Mouse (Mus musculus) neural tube, embryonic 11.5 days (tissue): Measurements from ENCODE around the gene Tmem239. TPM values are rescaled to one million over a fixed set of nuclear protein-coding genes. Genes with fewer than 3 reads are reported as not detected.
"Not testable (repeated sequence)": the region's sequence is repeated elsewhere in the genome, so short reads cannot be mapped to it uniquely, and the experiment has no call there.

ENCODE experiments used
- ATAC-seq: fragments of 200-750 bp; cut with Nextera tagmentation; 2 replicates; pipeline ENCODE4 v1.8.0; 2017; ENCODE audit warnings: moderate number of reproducible peaks, mild to moderate bottlenecking, moderate TSS enrichment, moderate library complexity; ENCODE audit not compliant: insufficient read depth, low FRiP score, low TSS enrichment
- DNase-seq: peaks from one replicate; pipeline ENCODE4 v3.0.0-alpha.2; 2015; ENCODE audit warnings: low spot score
- H3K27ac ChIP-seq: fragments of 300-500 bp; sonication (generic); 2 replicates; pipeline ENCODE4 v1.5.1; 2014; ENCODE audit warnings: low read depth, mild to moderate bottlenecking, low read length
- H3K27me3 ChIP-seq: fragments of 300-500 bp; sonication (generic); 2 replicates; pipeline ENCODE4 v1.6.1; 2014; ENCODE audit warnings: mild to moderate bottlenecking, low read length, mixed read lengths; ENCODE audit not compliant: control insufficient read depth, insufficient read depth
- H3K36me3 ChIP-seq: fragments of 300-500 bp; sonication (generic); 2 replicates; pipeline ENCODE4 v1.6.1; 2014; ENCODE audit warnings: mild to moderate bottlenecking, low read length, moderate library complexity, mixed read lengths; ENCODE audit not compliant: control insufficient read depth, insufficient read depth
- H3K4me1 ChIP-seq: fragments of 300-500 bp; sonication (generic); 2 replicates; pipeline ENCODE4 v1.6.1; 2014; ENCODE audit warnings: low read length, mixed read lengths; ENCODE audit not compliant: control insufficient read depth, insufficient read depth
- H3K4me2 ChIP-seq: fragments of 300-500 bp; sonication (generic); 2 replicates; pipeline ENCODE4 v1.6.1; 2014; ENCODE audit warnings: low read depth, mild to moderate bottlenecking, moderate library complexity
- H3K4me3 ChIP-seq: fragments of 300-500 bp; sonication (generic); 2 replicates; pipeline ENCODE4 v1.5.1; 2014; ENCODE audit warnings: low read depth, low read length
- H3K9ac ChIP-seq: fragments of 300-500 bp; sonication (generic); 2 replicates; pipeline ENCODE4 v1.6.1; 2014; ENCODE audit warnings: mild to moderate bottlenecking, low read length
- H3K9me3 ChIP-seq: fragments of 300-500 bp; sonication (generic); 2 replicates; pipeline ENCODE4 v1.6.1; 2016; ENCODE audit warnings: low read length; ENCODE audit not compliant: control insufficient read depth
- WGBS: fragments of 180-500 bp; shearing (Covaris S2); extraction: QIAGEN DNeasy Blood & Tissue Kit; methylation state at CpG from one replicate; pipeline ENCODE4 v1.1.7; 2014; 5-methylcytosine and 5-hydroxymethylcytosine counted together
- polyA plus RNA-seq: library from polyadenylated mRNA; unstranded; fragments of >200 nt; fragmentation: Nextera tagmentation; extraction: Ambion mirVana; gene quantifications from 2 replicates; pipeline ENCODE4 v1.2.1, GENCODE M21; 2014

Tmem239 gene
- polyA plus RNA-seq, result 0.17 TPM in 1 of 2 replicates, not detected in the other

DNA sequence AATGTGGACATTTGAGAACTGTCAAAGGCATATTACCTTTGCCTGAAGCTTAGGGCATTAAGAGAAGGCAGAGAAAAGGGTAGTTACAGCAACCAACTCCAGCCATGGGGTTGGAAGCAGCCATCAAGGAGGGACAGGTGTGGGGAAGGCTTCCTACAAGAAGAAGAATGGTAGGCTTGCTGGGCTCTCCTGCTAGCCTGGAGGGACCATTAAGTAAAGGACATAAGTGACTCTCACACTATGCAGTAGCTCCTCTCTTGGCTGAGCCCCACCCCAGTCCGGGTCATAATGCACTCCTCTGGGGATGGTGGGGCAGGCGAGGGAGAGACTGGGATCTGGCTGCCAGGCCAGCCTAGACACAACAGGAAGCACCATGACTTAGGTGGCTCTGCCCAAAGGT, at the start of gene Tmem239:
Gene Tmem239 (plus strand): TSS at position 301 of the 400 bp plus-strand sequence.
- Histone ChIP-seq H3K27me3 (no peaks in the 10 kb centered on the region), H3K9ac (no peak within 1 kb of the TSS), H3K9me3 (no peaks in the 10 kb centered on the region), H3K27ac (no peak within 1 kb of the TSS), H3K4me1 (no peaks in the 10 kb centered on the region), H3K4me3 (no peak within 1 kb of the TSS), H3K36me3 (no peaks in the 10 kb centered on the region), H3K4me2 (no peak within 1 kb of the TSS)
- DNase-seq (no peak), ATAC-seq (no peak)
- 69% methylated on average over 2 of the region's 2 CpGs for WGBS

DNA sequence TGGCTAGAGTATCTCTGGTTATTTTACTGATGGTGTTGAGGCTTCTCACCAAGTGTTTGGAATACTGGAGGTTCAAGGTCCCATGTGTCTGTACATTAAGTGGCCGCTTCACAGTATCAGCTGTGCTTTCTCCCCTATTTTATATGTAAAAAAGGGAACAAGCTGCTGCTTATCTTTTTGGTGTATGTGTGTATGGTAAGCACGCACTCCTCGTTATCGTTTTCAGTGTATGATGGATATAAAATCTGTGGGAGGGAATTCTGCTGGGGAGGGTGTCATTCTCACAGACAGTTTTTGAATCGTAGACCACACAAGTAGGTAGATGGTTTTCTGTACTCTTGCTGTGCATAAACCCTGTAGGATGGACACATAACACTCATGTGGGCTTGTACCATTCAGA, 48.7 kb upstream of the Tmem239 start:
- no peaks in the 10 kb centered on the region for H3K9me3 ChIP-seq
- WGBS, result 91% methylated on average over 5 of the region's 5 CpGs
- no peaks in the 10 kb centered on the region for H3K36me3 ChIP-seq
- no peak overlapping the region for H3K4me3 ChIP-seq
- ATAC-seq (no peak), DNase-seq (no peak)
- H3K9ac ChIP-seq, result no peak overlapping the region
- H3K4me2 ChIP-seq, result no peak overlapping the region
- no peaks in the 10 kb centered on the region for H3K4me1 ChIP-seq
- H3K27me3 ChIP-seq, result peaks cover 28% of the 10 kb centered on the region
- H3K27ac ChIP-seq, result no peak overlapping the region

DNA sequence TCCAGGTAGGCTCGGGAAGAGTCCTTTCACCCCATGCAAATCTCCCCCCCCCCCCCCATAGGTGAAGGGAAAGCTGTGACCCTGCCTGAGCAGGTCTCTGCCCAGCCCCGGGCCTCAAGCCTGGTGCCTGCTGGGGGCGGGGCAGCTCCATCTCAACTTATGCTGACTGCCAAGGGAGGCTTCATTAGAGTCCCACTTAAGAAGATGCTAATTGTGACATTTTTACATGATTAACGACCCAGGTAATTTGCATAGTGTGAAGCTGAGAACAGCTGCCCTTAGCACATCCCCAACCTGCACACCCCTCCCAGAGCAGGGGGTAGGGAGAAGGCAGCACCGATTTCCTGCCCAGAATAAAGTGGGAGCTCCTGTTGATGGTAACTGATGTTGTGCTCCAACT, 47.4 kb upstream of the Tmem239 start:
- no peak overlapping the region for H3K4me3 ChIP-seq
- no peak for ATAC-seq
- H3K27ac ChIP-seq, result no peak overlapping the region
- H3K4me2 ChIP-seq, result no peak overlapping the region
- no peak for DNase-seq
- H3K36me3 ChIP-seq, result no peaks in the 10 kb centered on the region
- H3K4me1 ChIP-seq, result no peaks in the 10 kb centered on the region
- H3K9me3 ChIP-seq, result no peaks in the 10 kb centered on the region
- WGBS, result 21% methylated on average over 5 of the region's 5 CpGs
- no peak overlapping the region for H3K9ac ChIP-seq
- peaks cover 39% of the 10 kb centered on the region for H3K27me3 ChIP-seq

DNA sequence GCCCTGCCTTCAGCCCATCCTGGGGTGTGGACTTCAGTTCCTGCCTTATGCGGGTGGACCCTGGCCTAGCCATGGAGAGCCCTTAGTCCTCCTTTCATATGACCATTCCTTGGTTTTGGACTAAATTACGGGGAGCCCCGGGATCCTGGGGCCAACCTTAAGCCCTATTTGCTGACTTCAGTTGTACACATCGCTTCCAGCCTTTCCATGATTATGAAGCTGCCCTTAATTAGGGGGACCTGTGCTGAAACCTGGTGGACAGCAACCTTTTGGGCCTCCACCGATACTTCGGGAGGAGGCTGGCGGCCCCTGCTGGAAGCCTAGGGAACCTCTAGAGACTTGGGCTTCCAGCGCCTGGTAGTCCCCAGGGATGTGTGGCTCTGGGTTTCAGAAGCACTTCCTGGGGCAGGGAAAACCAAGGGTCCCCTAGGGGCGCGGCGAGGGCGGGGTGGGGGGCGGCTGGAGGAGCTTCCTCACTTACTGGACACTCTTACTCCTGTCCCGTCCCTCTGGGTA, 43.7 kb upstream of the Tmem239 start:
- ATAC-seq, result no peak
- Histone ChIP-seq H3K4me1 (no peaks in the 10 kb centered on the region; the same call in 1 of the 2 replicates), H3K4me3 (no peak overlapping the region), H3K27me3 (peaks cover 44% of the 10 kb centered on the region), H3K4me2 (no peak overlapping the region), H3K36me3 (no peaks in the 10 kb centered on the region), H3K9ac (no peak overlapping the region), H3K9me3 (no peaks in the 10 kb centered on the region), H3K27ac (no peak overlapping the region)
- peak; percentile 72 for DNase-seq
- 3% methylated on average over 14 of the region's 14 CpGs for WGBS

DNA sequence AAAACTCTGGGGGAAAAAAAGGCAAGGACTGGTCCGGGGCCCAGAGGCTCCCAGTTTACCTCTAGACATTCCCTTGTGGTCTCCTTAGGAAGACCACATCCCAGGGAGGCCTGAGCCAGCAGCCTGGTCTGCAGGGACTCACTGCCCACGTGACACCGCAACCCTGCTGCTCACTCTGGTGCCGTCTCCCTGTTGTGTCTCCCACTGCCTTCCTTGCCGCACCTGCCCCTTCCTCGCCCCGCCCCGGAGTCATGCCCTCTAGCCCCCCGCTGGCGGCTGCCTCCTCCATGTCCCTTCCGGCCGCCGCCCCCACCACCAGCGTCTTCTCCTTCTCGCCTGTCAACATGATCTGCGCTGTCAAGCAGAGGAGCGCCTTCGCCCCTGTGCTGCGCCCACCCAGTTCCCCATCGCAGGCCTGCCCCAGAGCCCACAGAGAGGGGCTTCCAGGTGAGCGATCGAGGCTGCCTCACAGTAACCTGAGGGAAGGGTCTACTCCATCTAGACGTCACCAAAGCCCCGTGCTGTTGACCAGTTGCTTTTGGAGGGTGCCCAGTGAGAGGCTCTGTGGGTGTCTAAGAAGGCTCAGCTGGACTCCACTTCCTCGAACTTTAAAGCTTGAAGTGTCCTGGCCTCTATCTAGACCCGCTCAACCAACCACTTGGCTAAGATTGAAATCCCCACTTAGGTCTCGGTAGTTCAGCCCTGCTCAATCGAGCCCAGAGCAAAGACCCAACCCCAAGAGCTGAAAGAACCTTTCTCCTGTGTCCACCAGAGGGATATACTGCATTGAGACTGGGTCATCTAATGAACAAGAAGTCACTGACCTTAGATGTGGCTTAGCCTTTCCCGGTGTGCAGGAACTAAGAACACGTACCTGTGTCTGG, 40.8 kb upstream of the Tmem239 start:
- Histone ChIP-seq H3K36me3 (no peaks in the 10 kb centered on the region), H3K9me3 (no peaks in the 10 kb centered on the region), H3K4me2 (peak overlapping the region; percentile 31), H3K27me3 (peaks cover 36% of the 10 kb centered on the region), H3K9ac (0 out of 2 replicates have a peak overlapping the region, but pooled peaks have one; percentile 14), H3K27ac (no peak overlapping the region), H3K4me3 (peak overlapping the region; percentile 26), H3K4me1 (no peaks in the 10 kb centered on the region; the same call in 1 of the 2 replicates)
- ATAC-seq, result no peak
- WGBS, result 6% methylated on average over 30 of the region's 30 CpGs
- peak; percentile 35 for DNase-seq

DNA sequence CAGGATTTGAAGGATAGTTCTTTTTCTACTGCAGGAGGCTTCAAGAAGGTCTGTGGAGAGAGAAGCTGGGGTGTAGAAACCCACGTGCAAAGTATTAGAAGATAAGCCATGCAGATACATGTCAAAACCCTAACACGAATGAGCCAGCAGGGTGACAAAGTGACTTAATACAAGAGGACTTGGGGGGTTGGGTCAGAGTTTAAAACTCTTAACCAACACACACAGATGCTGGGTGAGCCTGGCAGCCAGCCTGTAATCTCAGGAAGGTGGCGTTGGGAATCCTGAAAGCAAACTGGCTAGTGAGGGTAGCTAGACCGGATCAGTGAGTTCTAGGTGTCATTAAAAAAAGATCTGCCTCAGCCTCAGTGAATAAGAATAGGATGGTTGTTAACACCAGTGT, 38.9 kb upstream of the Tmem239 start:
- Histone ChIP-seq H3K27me3 (peaks cover 17% of the 10 kb centered on the region), H3K4me1 (no peaks in the 10 kb centered on the region; the same call in 1 of the 2 replicates), H3K9ac (no peak overlapping the region), H3K36me3 (no peaks in the 10 kb centered on the region), H3K4me2 (no peak overlapping the region), H3K4me3 (no peak overlapping the region), H3K27ac (no peak overlapping the region), H3K9me3 (no peaks in the 10 kb centered on the region)
- DNase-seq, result no peak
- WGBS, result 66% methylated on average over 4 of the region's 4 CpGs
- ATAC-seq, result no peak

DNA sequence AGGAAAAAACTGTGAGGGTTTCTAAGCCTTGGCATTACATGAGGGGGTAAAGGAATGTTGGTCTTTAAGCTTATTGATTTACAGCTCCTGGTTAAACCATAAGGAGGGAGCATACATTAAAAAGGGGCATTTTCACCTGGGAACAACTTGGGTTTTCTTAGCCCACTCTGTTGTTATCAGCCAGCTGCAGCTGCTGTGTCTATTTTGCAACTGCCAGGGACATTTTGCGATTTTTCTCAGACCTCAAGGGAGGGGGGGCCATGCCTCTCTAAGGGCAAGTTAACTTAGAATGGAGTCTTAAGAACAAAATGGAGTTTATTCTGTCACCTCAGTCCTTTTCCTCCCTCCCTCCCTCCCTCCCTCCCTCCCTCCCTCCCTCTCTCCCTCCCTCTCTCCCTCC, 33.3 kb upstream of the Tmem239 start:
- WGBS, result 74% methylated on average over 1 of the region's 1 CpGs
- H3K4me1 ChIP-seq, DNase-seq, H3K27me3 ChIP-seq, H3K4me2 ChIP-seq, H3K4me3 ChIP-seq, H3K9ac ChIP-seq, H3K9me3 ChIP-seq, H3K36me3 ChIP-seq, ATAC-seq, H3K27ac ChIP-seq: not testable (repeated sequence)

DNA sequence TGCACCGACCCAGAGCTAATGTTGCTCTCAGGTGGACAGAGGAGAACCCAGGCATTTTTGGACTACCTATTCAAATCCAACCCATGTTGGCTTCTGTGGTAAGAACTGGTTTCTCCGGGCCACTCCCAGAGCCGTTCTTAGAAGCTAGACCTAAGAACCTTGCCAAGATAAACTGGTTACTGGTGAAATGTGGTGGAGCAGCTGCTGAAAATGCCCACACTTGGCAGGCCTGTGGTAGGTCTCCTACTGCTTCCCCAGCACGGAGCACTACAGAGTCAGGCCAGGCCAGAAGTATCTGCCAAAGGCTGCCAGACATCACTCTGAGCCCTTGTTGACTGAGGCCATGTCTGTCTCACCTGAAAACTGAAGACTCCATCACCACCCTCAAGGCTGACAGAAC, 31.3 kb upstream of the Tmem239 start:
- DNase-seq, result no peak
- no peak for ATAC-seq
- H3K9ac ChIP-seq, result no peak overlapping the region

DNA sequence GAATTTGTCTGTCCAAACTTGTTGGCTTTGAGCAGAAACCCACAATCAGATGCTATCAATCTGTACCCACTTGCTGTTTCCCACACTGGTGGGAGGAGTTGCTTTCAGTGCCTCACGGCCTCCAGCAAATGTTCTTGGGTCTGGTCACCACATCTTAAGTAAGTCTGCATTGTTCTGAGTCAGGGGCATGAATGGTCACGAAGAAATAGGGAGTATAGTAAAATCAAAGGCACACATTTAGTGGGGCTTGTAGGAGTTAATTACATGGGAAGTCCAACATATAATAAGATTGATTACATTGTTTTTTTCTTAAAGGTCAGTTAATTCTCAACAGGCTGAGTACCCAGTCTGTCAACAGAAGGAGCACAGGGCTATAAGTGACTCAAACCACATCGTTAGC, 23.1 kb upstream of the Tmem239 start:
- ATAC-seq (no peak), DNase-seq (no peak)
- WGBS, result 49% methylated on average over 3 of the region's 3 CpGs
- Histone ChIP-seq H3K27ac (no peak overlapping the region), H3K9me3 (no peaks in the 10 kb centered on the region), H3K4me2 (no peak overlapping the region), H3K36me3 (no peaks in the 10 kb centered on the region), H3K4me1 (no peaks in the 10 kb centered on the region), H3K9ac (no peak overlapping the region), H3K27me3 (no peaks in the 10 kb centered on the region), H3K4me3 (no peak overlapping the region)

More for the DNA sequence above, 31.3 kb upstream of the Tmem239 start:
- no peak overlapping the region for H3K4me2 ChIP-seq
- no peaks in the 10 kb centered on the region for H3K9me3 ChIP-seq
- no peaks in the 10 kb centered on the region for H3K36me3 ChIP-seq
- no peaks in the 10 kb centered on the region for H3K4me1 ChIP-seq
- WGBS, result 88% methylated on average over 4 of the region's 4 CpGs
- H3K4me3 ChIP-seq, result no peak overlapping the region
- no peaks in the 10 kb centered on the region for H3K27me3 ChIP-seq
- H3K27ac ChIP-seq, result no peak overlapping the region
